Mouse (Mus musculus) lung, postnatal 0 days (tissue): ENCODE results near the gene Barx1.
A peak's percentile ranks its signal among the peaks of the same experiment; 100 is the strongest.

Experiments
- CTCF ChIP-seq: IDR thresholded peaks from 2 replicates; pipeline ENCODE4 v1.5.1; 2016; ENCODE audit warnings: antibody characterized with exemption, mild to moderate bottlenecking
- EP300 ChIP-seq: IDR thresholded peaks from 2 replicates; pipeline ENCODE4 v1.6.1; 2016; ENCODE audit warnings: antibody characterized with exemption, mild to moderate bottlenecking, control low read depth

DNA sequence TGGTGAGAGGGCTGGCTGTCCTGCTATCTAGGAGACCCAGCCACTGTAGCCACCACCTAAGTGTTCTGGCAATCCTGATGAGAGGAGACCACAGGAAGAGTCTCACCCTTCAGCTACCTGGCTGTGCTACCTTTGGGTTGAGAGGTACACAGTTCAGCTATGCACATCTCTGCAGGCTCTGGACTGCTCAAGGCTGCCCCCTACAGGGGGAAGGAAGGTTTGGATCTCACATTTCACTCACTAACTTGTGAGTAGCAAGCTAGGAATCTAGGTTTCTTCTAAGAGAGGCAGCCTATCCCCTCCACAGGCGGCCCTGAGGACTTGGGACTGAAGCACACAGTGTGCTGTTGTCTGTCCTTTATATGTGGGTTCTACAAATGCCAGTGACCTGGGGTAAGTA lies 16.6 kb downstream of the Barx1 start:
- TF ChIP-seq CTCF (peak; percentile 70), EP300 (no peak)
